Comparison of ENCODE assay signal across 8 mouse cellular contexts in the genomic region with DNA sequence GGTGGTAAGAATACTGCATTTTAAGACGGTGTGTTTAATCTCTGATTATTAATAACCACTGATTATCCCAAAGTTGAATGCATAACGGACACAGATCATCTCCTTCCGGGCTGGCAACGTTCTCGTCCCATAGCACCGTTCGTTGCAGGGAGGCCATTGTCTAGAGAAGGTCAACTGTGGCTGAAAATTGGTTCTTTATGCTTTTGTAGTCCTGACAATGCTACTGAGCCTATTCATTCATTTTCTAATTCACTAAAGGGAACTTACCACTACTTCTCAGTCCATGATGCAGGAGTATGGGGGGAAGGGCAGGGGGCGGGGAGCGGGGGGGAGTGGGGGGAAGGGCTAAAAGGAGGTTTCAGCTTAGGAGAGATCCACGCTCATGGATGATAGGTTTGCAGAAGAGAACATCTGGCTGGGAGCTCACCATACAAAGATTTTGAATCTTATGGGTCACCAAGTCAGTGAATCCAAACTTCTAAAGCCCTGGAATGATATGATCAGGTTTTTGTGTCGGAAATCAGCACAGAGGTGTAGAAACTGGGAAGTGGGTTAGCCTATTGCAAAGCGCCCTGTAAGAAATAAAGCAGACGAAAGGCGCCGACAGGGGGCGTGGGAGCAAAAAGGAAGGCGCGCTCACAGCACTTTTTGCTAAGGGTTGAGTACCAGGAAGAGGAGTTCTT. TPM values are rescaled to one million over a fixed set of nuclear protein-coding genes. Genes with fewer than 3 reads are reported as not detected.
DNase-seq lines count a peak whose midpoint lies in the region; ATAC-seq and TF ChIP-seq lines count a peak whose summit lies in the region.

No protein-coding gene starts in this region.

- WGBS in forebrain, embryonic 14.5 days, result 4% methylated on average over 18 of the region's 18 CpGs
- under 1% methylated on average over 18 of the region's 18 CpGs for WGBS in lung, adult 2 months

- DNase-seq in ES-CJ7 (ENCODE audit: low read depth, low spot score), result peak; percentile 90
- peak; percentile 77 for DNase-seq in cerebellum, adult 11 months
- peak; percentile 96 for DNase-seq in forebrain, embryonic 14.5 days (ENCODE audit: low spot score)
- peak; percentile 76 for DNase-seq in heart, postnatal 25 days (ENCODE audit: low spot score)
- peak; percentile 70 to 90 for DNase-seq in layer of hippocampus, adult 18-20 months (ENCODE audit: low spot score in 2 of 2)
- peak; percentile 83 for DNase-seq in lung, adult 2 months
- peak; percentile 79 to 87 for DNase-seq in thymus, adult 18-20 months

- no peaks in the 10 kb centered on the region for H3K9me3 ChIP-seq in forebrain, embryonic 14.5 days (replicated peaks; ENCODE audit: control insufficient read depth, low read length)

- H3K4me1 ChIP-seq in forebrain, embryonic 14.5 days (ENCODE audit: control insufficient read depth, insufficient read depth, low read length), result peaks cover 11% of the 10 kb centered on the region
- peaks cover 2% of the 10 kb centered on the region; the same call in 1 of the 2 replicates for H3K4me1 ChIP-seq in lung, adult 2 months (ENCODE audit: control insufficient read depth, insufficient read depth, low read length)

- no peak for TF ChIP-seq POLR2A in lung, adult 2 months (IDR thresholded peaks at IDR 0.05; ENCODE audit: borderline replicate concordance, extremely low read depth, low read depth, low read length)

- no peaks in the 10 kb centered on the region for H3K27me3 ChIP-seq in forebrain, embryonic 14.5 days (replicated peaks; ENCODE audit: control insufficient read depth, insufficient read depth, low read length)

- H3K9ac ChIP-seq in forebrain, embryonic 14.5 days (ENCODE audit: low read length), result peak overlapping the region; percentile 56

- peak; percentile 70 for ATAC-seq in forebrain, embryonic 14.5 days
- ATAC-seq in neutrophil, adult 5-6 weeks (ENCODE audit: extremely low read depth, insufficient number of reproducible peaks, low FRiP score, poor library complexity, severe bottlenecking), result peak; percentile 75

- peak; percentile 66 for TF ChIP-seq CTCF in lung, adult 2 months (IDR thresholded peaks at IDR 0.05; ENCODE audit: insufficient read depth, low read length)

- intact Hi-C loops in heart, postnatal 25 days (cut with DNase I), result loop anchor here (1.0 kb wide), 1 partner anchor 133 kb away; no protein-coding TSS in a partner anchor

- H3K4me2 ChIP-seq in forebrain, embryonic 14.5 days (ENCODE audit: low read length), result peak overlapping the region; percentile 83

- peak overlapping the region; percentile 86 for H3K4me3 ChIP-seq in forebrain, embryonic 14.5 days (ENCODE audit: low read depth, low read length)
- H3K4me3 ChIP-seq in lung, adult 2 months (replicated peaks; ENCODE audit: extremely low read depth, low read depth, low read length), result peak overlapping the region; percentile 93

- H3K36me3 ChIP-seq in forebrain, embryonic 14.5 days (ENCODE audit: control insufficient read depth, insufficient read depth, low read length), result peaks cover 7% of the 10 kb centered on the region

- H3K27ac ChIP-seq in forebrain, embryonic 14.5 days (ENCODE audit: low read depth, low read length), result peak overlapping the region; percentile 61; the same call in 1 of the 2 replicates

RNA-seq across cellular contexts. Expression of gene Aldh18a1, which starts 0.7 kb away (rescaled TPM):
- polyA plus RNA-seq in forebrain, embryonic 14.5 days (2014; fragmentation: Nextera tagmentation; extraction: Ambion mirVana), result 56.3 and 66.1 TPM in 2 replicates
- total RNA-seq in heart, postnatal 25 days (2021), result 1 to 10 TPM; 7.0 to 7.3 TPM
- total RNA-seq in layer of hippocampus, adult 18-20 months (2021), result 10 to 100 TPM; 19.6 to 22.3 TPM
- polyA plus RNA-seq in lung, adult 2 months (2012; rRNA removed), result 9.0 and 13.3 TPM in 2 replicates
- total RNA-seq in neutrophil, adult 5-6 weeks (2017), result 8.3 and 10.8 TPM in 2 replicates

RNA-seq across cellular contexts. Expression of gene Tctn3, which starts 23.0 kb away (rescaled TPM):
- 9.3 and 11.5 TPM in 2 replicates for polyA plus RNA-seq in forebrain, embryonic 14.5 days (2014; fragmentation: Nextera tagmentation; extraction: Ambion mirVana)
- 1 to 10 TPM; 6.3 to 8.9 TPM for total RNA-seq in heart, postnatal 25 days (2021)
- 10 to 100 TPM; 15.1 to 16.6 TPM for total RNA-seq in layer of hippocampus, adult 18-20 months (2021)
- polyA plus RNA-seq in lung, adult 2 months (2012; rRNA removed), result 12.1 and 12.8 TPM in 2 replicates
- total RNA-seq in neutrophil, adult 5-6 weeks (2017), result 6.2 and 7.0 TPM in 2 replicates

RNA-seq across cellular contexts. Expression of gene Entpd1, which starts 23.2 kb away (rescaled TPM):
- 9.1 and 12.8 TPM in 2 replicates for polyA plus RNA-seq in forebrain, embryonic 14.5 days (2014; fragmentation: Nextera tagmentation; extraction: Ambion mirVana)
- 10 to 100 TPM; 29.9 to 30.3 TPM for total RNA-seq in heart, postnatal 25 days (2021)
- total RNA-seq in layer of hippocampus, adult 18-20 months (2021), result 10 to 100 TPM; 14.2 to 14.6 TPM
- polyA plus RNA-seq in lung, adult 2 months (2012; rRNA removed), result 28.7 and 41.2 TPM in 2 replicates
- total RNA-seq in neutrophil, adult 5-6 weeks (2017), result 274 and 277 TPM in 2 replicates

Comparison
In these comparisons a context has a peak if more than half of its experiments do, and no peak if none do; other contexts are left out.
1. Peak in every context shown above with its lines: DNase-seq, ATAC-seq, H3K4me3 ChIP-seq and H3K27ac ChIP-seq.